Mouse (Mus musculus): Measurements from ENCODE around the gene Bcl10.

DNA sequence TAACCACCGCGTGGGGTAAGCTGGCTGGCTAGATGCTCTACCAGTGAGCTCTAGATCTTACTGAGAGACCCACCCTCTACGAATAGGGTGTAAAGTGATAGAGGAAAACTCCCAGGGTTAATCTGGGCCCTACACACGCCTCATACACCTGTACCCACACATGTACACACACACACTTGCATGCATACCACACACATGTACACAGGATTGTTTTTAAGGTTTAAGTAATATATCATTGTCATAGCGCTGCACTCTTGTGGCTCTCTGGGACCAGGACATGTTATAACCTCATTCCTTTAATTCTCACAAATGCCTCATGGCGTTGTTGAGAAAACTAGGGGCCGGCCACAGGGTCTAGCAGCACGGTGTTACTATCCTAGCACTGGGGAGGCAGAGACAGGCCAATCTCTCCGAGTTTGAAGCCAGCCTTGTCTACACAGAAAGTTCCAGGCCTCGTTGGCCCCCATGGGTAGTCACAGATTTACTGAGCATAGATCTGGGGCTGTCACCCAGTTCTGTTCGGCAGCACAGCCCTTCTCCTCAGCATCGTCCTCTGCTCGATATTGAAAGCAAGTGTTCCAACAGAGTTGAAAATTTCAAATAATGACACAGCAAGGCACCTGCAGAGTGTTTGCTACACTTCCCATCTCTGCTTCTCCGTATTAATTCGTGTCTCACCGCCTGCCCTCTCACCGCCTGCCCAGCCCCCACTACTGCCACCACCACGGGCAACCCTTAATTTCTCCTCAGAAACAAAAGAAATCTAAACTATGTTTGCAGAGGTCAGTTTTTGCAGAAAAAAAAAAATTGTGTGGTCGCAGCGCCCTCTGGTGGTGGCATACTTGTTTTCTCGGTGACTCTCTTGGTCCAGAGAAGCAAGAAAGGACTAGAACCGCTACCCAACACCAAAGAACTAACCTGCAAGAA lies 17.5 kb upstream of the Bcl10 start:
- no peak for TF ChIP-seq POLR2A (IDR thresholded peaks at IDR 0.05; ENCODE audit: low read depth, low read length)
- peak; percentile 75; the same call in 1 of the 2 replicates for TF ChIP-seq CTCF (IDR thresholded peaks at IDR 0.05; ENCODE audit: extremely low read depth, insufficient read length, insufficient replicate concordance, low read depth, low read length)
